Mouse (Mus musculus): ENCODE data around the gene Tbc1d19. TPM values are rescaled to one million over a fixed set of nuclear protein-coding genes. Genes with fewer than 3 reads are reported as not detected.

Tbc1d19 gene
- polyA plus RNA-seq, 1 experiment from 2014 or later: 15.8 TPM

GRCm38 (mm10) chr5:53948606-53949266, 139.3 kb downstream of the Tbc1d19 start:
- DNase-seq (ENCODE audit: low spot score): no peak

- DNase-seq (ENCODE audit: low spot score): no peak
Observed at GRCm38 (mm10) chr5:53950189-53950588, 140.8 kb downstream of the Tbc1d19 start.

- DNase-seq (ENCODE audit: low spot score): no peak
Observed at GRCm38 (mm10) chr5:53953216-53953615, 143.8 kb downstream of the Tbc1d19 start.

Other genes starting within 250 kb of the Tbc1d19 start
- gene Cckar, start 101.9 kb upstream of the Tbc1d19 start, polyA plus RNA-seq (2015; fragmentation: Nextera tagmentation; extraction: Ambion mirVana): 0.17 TPM in 1 of 2 replicates, not detected in the other
- gene Stim2, start 188.9 kb downstream of the Tbc1d19 start, polyA plus RNA-seq (2015; fragmentation: Nextera tagmentation; extraction: Ambion mirVana): 21.1 and 28.8 TPM in 2 replicates